Mouse (Mus musculus) midbrain, embryonic 16.5 days (tissue): Measurements from ENCODE around the gene Lmnb2. TPM values are rescaled to one million over a fixed set of nuclear protein-coding genes. Genes with fewer than 3 reads are reported as not detected.

Experiments
- ATAC-seq: fragments of 200-750 bp; cut with Nextera tagmentation; 2 replicates; pipeline ENCODE4 v1.8.0; 2017; ENCODE audit warnings: moderate TSS enrichment
- H3K27ac ChIP-seq: fragments of 300-500 bp; sonication (generic); 2 replicates; pipeline ENCODE4 v1.5.1; 2014; ENCODE audit warnings: mild to moderate bottlenecking, low read length, mixed read lengths
- H3K27me3 ChIP-seq: fragments of 300-500 bp; sonication (generic); 2 replicates; pipeline ENCODE4 v1.6.1; 2014; ENCODE audit warnings: low read depth, low read length, mixed read lengths; ENCODE audit not compliant: control insufficient read depth, insufficient read depth
- H3K36me3 ChIP-seq: fragments of 300-500 bp; sonication (generic); 2 replicates; pipeline ENCODE4 v1.6.1; 2014; ENCODE audit warnings: mild to moderate bottlenecking, low read length, moderate library complexity, mixed read lengths; ENCODE audit not compliant: control insufficient read depth, insufficient read depth
- H3K4me1 ChIP-seq: fragments of 300-500 bp; sonication (generic); 2 replicates; pipeline ENCODE4 v1.6.1; 2014; ENCODE audit warnings: mild to moderate bottlenecking, low read length, mixed read lengths; ENCODE audit not compliant: control insufficient read depth, insufficient read depth
- H3K4me2 ChIP-seq: fragments of 300-500 bp; sonication (generic); 2 replicates; pipeline ENCODE4 v1.6.1; 2014; ENCODE audit warnings: mild to moderate bottlenecking, low read length, mixed read lengths
- H3K4me3 ChIP-seq: fragments of 300-500 bp; sonication (generic); 2 replicates; pipeline ENCODE4 v1.5.1; 2014; ENCODE audit warnings: low read depth, mild to moderate bottlenecking, low read length, moderate library complexity, mixed read lengths
- H3K9ac ChIP-seq: fragments of 300-500 bp; sonication (generic); 2 replicates; pipeline ENCODE4 v1.6.1; 2014; ENCODE audit warnings: low read depth, low read length, mixed read lengths
- H3K9me3 ChIP-seq: fragments of 300-500 bp; sonication (generic); replicated peaks from 2 replicates; pipeline ENCODE4 v1.6.1; 2014; ENCODE audit warnings: mild to moderate bottlenecking, low read length, mixed read lengths; ENCODE audit not compliant: control insufficient read depth, poor library complexity, severe bottlenecking
- WGBS: fragments of 180-500 bp; shearing (Covaris S2); extraction: QIAGEN DNeasy Blood & Tissue Kit; methylation state at CpG from one replicate; pipeline ENCODE4 v1.1.7; 2014; 5-methylcytosine and 5-hydroxymethylcytosine counted together
- polyA plus RNA-seq: library from polyadenylated mRNA; unstranded; fragments of >200 nt; fragmentation: Nextera tagmentation; extraction: Ambion mirVana; gene quantifications from 2 replicates; pipeline ENCODE4 v1.2.1, GENCODE M21; 2015

The Lmnb2 gene
- polyA plus RNA-seq, 1 experiment from 2014 or later: 40.4 TPM

DNA sequence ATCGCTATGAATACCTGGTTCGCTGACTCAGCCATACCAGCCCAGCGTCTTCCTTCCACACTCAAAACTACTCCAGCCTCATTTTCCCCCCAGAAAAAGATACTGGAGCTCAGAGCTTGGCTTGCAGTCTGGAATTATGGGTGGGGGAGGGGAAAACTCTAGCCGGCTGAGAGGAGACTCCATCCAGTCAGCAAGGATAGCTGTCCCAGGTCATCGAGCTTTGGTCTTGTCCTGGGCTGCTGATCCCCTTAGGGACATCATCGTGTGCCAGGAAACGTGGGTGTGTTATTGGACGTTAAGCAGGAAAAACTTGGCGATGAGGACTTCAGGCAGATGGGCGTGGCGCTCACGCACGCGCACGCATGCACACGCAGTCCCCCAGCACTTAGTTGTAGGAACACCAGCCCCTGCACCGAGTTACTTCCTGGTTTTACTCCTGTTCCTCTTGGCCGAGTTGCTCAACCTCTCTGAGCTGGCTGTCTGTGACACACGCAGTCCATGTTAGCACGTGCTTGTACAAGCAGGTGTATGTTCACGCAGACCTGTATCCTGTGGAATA is 15.5 kb upstream of the Lmnb2 start:
- H3K4me1 ChIP-seq: peaks cover 36% of the 10 kb centered on the region
- peak overlapping the region; percentile 32; the same call in 1 of the 2 replicates for H3K4me2 ChIP-seq
- no peak overlapping the region for H3K27ac ChIP-seq
- ATAC-seq: no peak
- peaks cover 44% of the 10 kb centered on the region for H3K27me3 ChIP-seq
- H3K9ac ChIP-seq: no peak overlapping the region
- H3K9me3 ChIP-seq: no peaks in the 10 kb centered on the region
- WGBS: 3% methylated on average over 21 of the region's 21 CpGs
- no peaks in the 10 kb centered on the region for H3K36me3 ChIP-seq
- no peak overlapping the region for H3K4me3 ChIP-seq

DNA sequence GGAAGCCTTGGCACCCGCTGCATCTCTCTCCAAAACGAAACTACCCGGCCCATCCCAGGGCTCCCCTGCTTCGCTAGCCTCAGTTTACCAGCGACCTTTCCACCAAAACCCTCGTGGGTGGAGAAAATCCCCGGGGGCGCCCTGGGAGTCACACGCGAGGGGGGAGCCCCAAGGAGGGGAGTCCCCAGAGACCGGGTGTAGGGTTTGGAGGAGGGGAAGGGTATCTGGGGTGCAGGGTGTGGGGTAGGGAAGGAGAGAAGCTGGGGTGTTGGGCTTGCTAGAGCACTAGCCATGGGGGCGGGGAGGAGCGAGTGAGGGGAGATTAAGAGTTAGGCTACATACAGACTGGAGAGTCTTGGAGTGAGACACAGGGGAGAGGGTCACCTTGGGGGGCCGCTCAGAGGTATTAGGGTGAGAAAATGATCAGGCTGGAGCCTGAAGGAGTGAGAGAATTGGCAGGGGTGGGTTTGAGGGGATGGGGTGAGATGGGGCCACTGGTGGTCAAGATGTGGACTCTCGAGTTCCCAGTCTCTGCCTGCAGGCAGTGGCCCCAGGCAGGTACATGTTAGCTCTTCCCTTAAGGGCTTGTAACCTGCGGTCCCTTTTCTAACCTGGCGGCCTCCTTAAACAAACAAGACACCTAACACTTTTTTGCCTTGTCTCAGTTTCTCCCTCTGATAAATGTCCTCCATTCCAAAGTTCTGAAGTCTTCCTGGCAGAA is 14.8 kb upstream of the Lmnb2 start:
- Histone ChIP-seq H3K36me3 (no peaks in the 10 kb centered on the region), H3K27ac (no peak overlapping the region), H3K9me3 (no peaks in the 10 kb centered on the region), H3K9ac (no peak overlapping the region), H3K4me3 (no peak overlapping the region), H3K27me3 (peaks cover 44% of the 10 kb centered on the region), H3K4me2 (peak overlapping the region; percentile 18), H3K4me1 (peaks cover 36% of the 10 kb centered on the region)
- no peak for ATAC-seq
- WGBS: 2% methylated on average over 17 of the region's 17 CpGs

DNA sequence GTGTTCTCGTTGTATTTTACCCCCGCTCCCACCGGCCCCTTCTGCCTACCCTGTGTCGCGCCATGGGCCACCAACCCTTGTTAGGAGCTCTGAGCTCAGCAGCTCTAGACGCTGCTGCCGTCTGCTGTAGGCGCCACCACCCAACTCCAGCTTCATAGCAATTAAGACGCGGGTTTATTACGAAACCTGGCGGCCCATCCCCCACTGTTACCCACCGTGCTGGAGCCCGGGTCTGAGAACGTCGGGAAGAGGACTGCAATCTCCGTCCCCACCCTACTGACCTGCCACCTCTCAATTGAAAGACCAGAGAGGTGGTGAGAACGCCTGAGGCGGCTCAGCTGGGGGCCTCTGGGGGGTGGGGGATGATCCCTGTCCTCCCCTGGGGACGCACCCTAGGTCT is 14.2 kb upstream of the Lmnb2 start:
- H3K36me3 ChIP-seq: no peaks in the 10 kb centered on the region
- no peak overlapping the region for H3K27ac ChIP-seq
- ATAC-seq: no peak
- H3K27me3 ChIP-seq: peaks cover 43% of the 10 kb centered on the region
- peak overlapping the region; percentile 18 for H3K4me2 ChIP-seq
- H3K4me1 ChIP-seq: peaks cover 36% of the 10 kb centered on the region
- under 1% methylated on average over 20 of the region's 20 CpGs for WGBS
- no peak overlapping the region for H3K9ac ChIP-seq
- no peak overlapping the region for H3K4me3 ChIP-seq
- no peaks in the 10 kb centered on the region for H3K9me3 ChIP-seq

DNA sequence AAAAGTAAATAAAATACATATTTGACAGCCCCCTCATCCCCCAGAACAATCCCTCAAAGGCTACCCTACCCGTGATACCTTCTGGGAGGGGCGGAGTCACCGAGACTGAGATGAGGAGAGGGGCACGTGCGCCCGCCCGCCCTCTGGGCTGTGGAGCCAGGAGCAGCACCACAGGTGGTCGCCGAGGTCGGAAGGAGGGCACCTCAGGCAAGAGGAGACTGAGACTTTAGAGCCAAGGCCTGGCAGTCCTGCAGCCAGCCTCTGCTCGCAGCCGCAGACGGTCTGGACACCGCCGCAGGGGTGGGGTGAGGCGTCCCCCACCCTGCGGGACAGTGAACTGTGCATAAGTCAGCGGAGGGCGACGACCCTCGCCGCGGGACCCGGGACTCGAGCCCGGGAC is 13.7 kb upstream of the Lmnb2 start:
- H3K4me1 ChIP-seq: peaks cover 36% of the 10 kb centered on the region
- WGBS: under 1% methylated on average over 26 of the region's 26 CpGs
- H3K36me3 ChIP-seq: no peaks in the 10 kb centered on the region
- H3K9ac ChIP-seq: no peak overlapping the region
- H3K27ac ChIP-seq: no peak overlapping the region
- no peaks in the 10 kb centered on the region for H3K9me3 ChIP-seq
- ATAC-seq: no peak
- peak overlapping the region; percentile 6; the same call in 1 of the 2 replicates for H3K4me2 ChIP-seq
- H3K27me3 ChIP-seq: peaks cover 38% of the 10 kb centered on the region
- no peak overlapping the region for H3K4me3 ChIP-seq

DNA sequence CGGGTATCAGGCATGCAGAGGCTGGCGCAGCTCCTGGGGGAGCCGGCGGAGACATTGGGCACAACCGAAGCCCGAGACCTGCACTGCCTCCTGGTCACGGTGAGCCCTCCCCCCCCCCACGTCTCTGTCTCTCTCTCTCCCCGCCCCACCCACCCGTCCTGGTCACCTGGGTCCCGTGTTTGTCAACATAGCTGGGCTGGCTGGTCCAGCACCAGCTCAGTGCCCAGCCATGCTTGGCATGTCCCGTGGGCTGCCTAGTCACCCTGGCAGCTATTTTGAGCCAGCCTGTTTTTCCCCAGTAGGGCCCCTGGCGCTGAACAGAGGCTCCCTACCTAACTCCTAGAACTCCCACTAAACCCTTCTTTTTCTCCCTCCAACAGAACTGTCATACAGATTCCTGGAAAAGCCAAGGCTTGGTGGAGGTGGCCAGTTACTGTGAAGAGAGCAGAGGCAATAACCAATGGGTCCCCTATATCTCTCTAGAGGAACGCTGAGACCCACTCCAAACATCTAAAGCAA is 13.2 kb upstream of the Lmnb2 start:
- Histone ChIP-seq H3K4me3 (peak overlapping the region; percentile 32), H3K27ac (no peak overlapping the region), H3K9me3 (no peaks in the 10 kb centered on the region), H3K36me3 (no peaks in the 10 kb centered on the region), H3K4me2 (peak overlapping the region; percentile 93), H3K27me3 (peaks cover 38% of the 10 kb centered on the region), H3K9ac (no peak overlapping the region), H3K4me1 (peaks cover 36% of the 10 kb centered on the region)
- WGBS: 2% methylated on average over 13 of the region's 14 CpGs
- ATAC-seq: no peak

DNA sequence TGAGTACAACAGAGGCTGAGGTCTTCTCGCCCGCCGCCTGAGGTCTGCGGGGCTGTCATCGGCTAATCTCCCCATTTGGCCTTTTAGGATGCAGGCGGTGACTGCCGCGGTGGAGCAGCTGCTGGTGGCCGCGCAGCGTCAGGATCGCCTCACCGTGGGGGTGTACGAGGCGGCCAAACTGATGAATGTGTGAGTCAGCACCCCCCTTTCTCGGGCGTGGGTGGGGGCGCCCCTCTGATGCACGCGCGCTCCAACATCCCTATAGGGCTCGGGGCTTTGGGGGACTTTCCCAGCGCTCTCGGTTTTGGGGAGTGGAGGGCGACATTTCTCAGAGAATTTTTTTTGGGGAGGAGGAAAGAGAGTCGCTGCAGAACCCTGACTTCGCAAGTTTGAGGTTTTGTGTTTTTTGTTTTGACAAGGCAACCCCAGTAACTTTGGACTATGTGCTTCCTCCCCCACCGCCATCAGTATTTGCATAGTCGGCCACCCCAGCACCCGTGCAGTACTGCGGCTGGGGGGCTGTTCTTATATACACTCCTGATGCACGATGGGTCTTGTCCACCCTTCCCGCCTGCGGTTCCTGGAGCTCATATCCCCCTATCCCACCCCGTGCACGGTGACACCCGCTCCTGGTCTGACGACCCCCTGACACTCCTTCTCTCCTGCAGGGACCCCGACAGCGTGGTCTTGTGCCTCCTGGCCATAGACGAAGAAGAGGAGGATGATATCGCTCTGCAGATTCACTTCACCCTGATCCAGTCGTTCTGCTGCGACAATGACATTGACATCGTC is 12.5 kb upstream of the Lmnb2 start:
- H3K4me2 ChIP-seq: peak overlapping the region; percentile 93
- ATAC-seq: peak; percentile 9
- H3K27me3 ChIP-seq: peaks cover 38% of the 10 kb centered on the region
- peak overlapping the region; percentile 60 for H3K9ac ChIP-seq
- no peaks in the 10 kb centered on the region for H3K36me3 ChIP-seq
- no peaks in the 10 kb centered on the region for H3K9me3 ChIP-seq
- peak overlapping the region; percentile 32 for H3K4me3 ChIP-seq
- no peak overlapping the region for H3K27ac ChIP-seq
- peaks cover 32% of the 10 kb centered on the region for H3K4me1 ChIP-seq
- under 1% methylated on average over 45 of the region's 45 CpGs for whole genome bisulfite sequencing

DNA sequence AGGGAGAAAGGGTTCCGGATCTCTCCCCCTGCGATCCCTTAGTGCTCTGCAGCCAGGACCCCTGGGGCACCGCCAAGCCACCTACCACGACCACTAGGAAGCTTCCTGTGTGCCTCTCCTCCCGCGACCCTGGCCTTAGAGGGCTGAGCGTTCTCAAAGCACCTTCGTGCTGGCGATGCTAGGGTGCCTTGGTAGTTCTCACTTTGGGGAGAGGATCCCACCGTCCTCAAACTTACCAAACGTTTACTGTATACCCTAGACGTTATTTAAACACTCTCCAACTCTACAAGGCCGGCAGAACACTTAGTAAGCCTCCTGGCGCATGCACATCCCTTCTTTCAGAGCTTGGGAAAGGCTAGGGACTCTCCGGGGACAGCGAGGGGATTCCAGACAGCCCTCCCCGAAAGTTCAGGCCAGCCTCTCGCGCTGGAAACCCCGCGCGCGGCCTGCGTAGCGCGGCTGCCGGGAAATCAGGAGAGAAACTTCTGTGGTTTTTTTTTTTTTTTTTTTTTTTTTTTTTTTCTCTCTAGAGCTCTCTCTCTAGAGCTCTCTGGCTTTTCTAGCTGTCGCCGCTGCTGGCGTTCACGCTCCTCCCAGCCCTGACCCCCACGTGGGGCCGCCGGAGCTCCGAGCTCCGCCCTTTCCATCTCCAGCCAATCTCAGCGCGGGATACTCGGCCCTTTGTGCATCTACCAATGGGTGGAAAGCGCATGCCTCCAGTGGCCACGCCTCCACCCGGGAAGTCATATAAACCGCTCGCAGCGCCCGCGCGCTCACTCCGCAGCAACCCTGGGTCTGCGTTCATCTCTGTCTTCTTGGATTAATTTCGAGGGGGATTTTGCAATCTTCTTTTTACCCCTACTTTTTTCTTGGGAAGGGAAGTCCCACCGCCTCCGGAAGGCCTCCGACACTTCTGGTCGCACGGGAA is 11.5 kb upstream of the Lmnb2 start, which contains the start of gene Gadd45b:
Gene Gadd45b (plus strand): TSS at position 775 of the 928 bp plus-strand sequence.
- Histone ChIP-seq H3K4me3 (peak within 1 kb of the TSS; percentile 55), H3K36me3 (no peaks in the 10 kb centered on the region), H3K4me1 (peaks cover 32% of the 10 kb centered on the region), H3K27me3 (peaks cover 31% of the 10 kb centered on the region), H3K27ac (peak within 1 kb of the TSS; percentile 65), H3K9me3 (no peaks in the 10 kb centered on the region), H3K9ac (peak within 1 kb of the TSS; percentile 78), H3K4me2 (peak within 1 kb of the TSS; percentile 93)
- peak; percentile 88 for ATAC-seq
- under 1% methylated on average over 56 of the region's 56 CpGs for WGBS

DNA sequence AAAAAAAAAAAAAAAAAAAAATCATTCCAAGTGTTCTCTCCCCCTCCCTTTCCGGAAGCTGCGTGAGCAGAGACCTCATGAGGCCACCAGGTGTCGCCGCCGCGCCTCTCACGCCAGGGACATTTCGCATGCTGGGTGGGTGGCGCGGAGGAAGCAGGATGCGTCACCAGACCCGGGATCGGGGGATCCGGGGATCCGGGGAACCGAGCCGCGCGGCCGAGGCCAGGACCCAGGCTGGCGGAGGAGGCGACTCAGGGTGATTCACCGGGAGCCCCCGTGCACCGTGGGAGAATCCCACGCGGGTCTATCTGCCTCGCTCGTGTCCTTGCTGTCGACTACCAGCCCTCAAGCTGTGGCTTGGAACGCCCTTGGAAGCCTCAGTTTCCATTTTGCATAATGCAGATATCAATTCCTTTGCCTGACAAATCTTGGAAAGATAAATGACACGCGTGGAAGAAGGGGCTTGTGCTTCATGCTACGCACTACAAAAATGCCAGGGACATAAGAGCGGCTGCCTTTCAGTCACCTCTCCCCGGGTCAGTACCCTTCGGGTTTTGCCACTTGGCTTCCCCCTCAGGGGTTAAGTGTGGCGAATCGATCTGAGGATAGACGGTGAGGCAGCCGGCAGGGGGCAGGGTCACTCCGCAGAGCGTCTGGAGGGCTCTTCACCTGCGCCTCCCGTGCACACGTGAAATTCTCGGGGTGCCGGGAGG is 10.7 kb upstream of the Lmnb2 start:
- ATAC-seq: peak; percentile 43; the same call in 1 of the 2 replicates
- H3K9ac ChIP-seq: peak overlapping the region; percentile 78
- under 1% methylated on average over 46 of the region's 48 CpGs for WGBS

More for the DNA sequence above, 10.7 kb upstream of the Lmnb2 start:
- peak overlapping the region; percentile 65 for H3K27ac ChIP-seq
- peak overlapping the region; percentile 93 for H3K4me2 ChIP-seq
- H3K27me3 ChIP-seq: peaks cover 24% of the 10 kb centered on the region
- peak overlapping the region; percentile 55 for H3K4me3 ChIP-seq
- H3K36me3 ChIP-seq: no peaks in the 10 kb centered on the region
- peaks cover 32% of the 10 kb centered on the region for H3K4me1 ChIP-seq
- no peaks in the 10 kb centered on the region for H3K9me3 ChIP-seq
